In genomic region chr15:88843486-88844097, GRCm38 (mm10) we compare ENCODE assay signal across 10 mouse cellular contexts. TPM values are rescaled to one million over a fixed set of nuclear protein-coding genes. Genes with fewer than 3 reads are reported as not detected.
A peak's percentile ranks its signal among the peaks of the same experiment; 100 is the strongest.
DNase-seq lines count a peak whose midpoint lies in the region; ATAC-seq lines count a peak whose summit lies in the region.
"Had no signal": no experiment of that assay in that cellular context is flagged by ENCODE, and none has a peak within 500 bp of the region (broad histone marks: within the 10 kb centered on the region; RNA-seq: fewer than 3 reads in every experiment).

No protein-coding gene starts in this region.

- intact Hi-C loops in left cerebral cortex, postnatal 4 days (cut with DNase I) = no loop called here
- intact Hi-C loops in left cerebral cortex, postnatal 14 days (cut with DNase I) = no loop called here

- no peak overlapping the region for H3K4me3 ChIP-seq in limb, embryonic 11.5 days (ENCODE audit: low read depth, low read length)
- H3K4me3 ChIP-seq: kidney, embryonic 15.5 days had no signal

- no peaks in the 10 kb centered on the region for H3K9me3 ChIP-seq in limb, embryonic 11.5 days (ENCODE audit: control insufficient read depth, low read length)
- H3K9me3 ChIP-seq: kidney, embryonic 15.5 days had no signal

- no peaks in the 10 kb centered on the region for H3K27me3 ChIP-seq in limb, embryonic 11.5 days (ENCODE audit: control insufficient read depth, insufficient read depth, low read length)
- H3K27me3 ChIP-seq: kidney, embryonic 15.5 days had no signal

- peaks cover 21% of the 10 kb centered on the region for H3K4me1 ChIP-seq in limb, embryonic 11.5 days (ENCODE audit: control insufficient read depth, insufficient read depth, low read length)

- ATAC-seq in frontal cortex, adult (ENCODE audit: low TSS enrichment) = peak; percentile 56; the same call in 1 of the 2 replicates
- peak; percentile 61; the same call in 1 of the 2 replicates for ATAC-seq in limb, embryonic 11.5 days (ENCODE audit: insufficient number of reproducible peaks, low FRiP score, low TSS enrichment, low read depth)
- no peak; the same call in 1 of the 2 replicates for ATAC-seq in granulocyte monocyte progenitor cell, adult 5-6 weeks (replicated peaks; ENCODE audit: poor library complexity, severe bottlenecking)

- WGBS in limb, embryonic 11.5 days = 40% methylated on average over 7 of the region's 8 CpGs

- H3K4me2 ChIP-seq in limb, embryonic 11.5 days (ENCODE audit: low read depth, severe bottlenecking) = no peak overlapping the region
- H3K4me2 ChIP-seq: kidney, embryonic 15.5 days had no signal

- H3K36me3 ChIP-seq in limb, embryonic 11.5 days (ENCODE audit: control insufficient read depth, insufficient read depth, low read length) = no peaks in the 10 kb centered on the region
- H3K36me3 ChIP-seq: kidney, embryonic 15.5 days had no signal

- H3K9ac ChIP-seq in limb, embryonic 11.5 days (ENCODE audit: low read length) = no peak overlapping the region
- H3K9ac ChIP-seq: kidney, embryonic 15.5 days had no signal

- H3K27ac ChIP-seq in limb, embryonic 11.5 days (replicated peaks; ENCODE audit: low read depth, low read length) = peak overlapping the region; percentile 30
- H3K27ac ChIP-seq: kidney, embryonic 15.5 days had no signal

- no peak for DNase-seq in frontal cortex, postnatal 14 days (ENCODE audit: low spot score in 2 of 2)
- peak; percentile 66 for DNase-seq in left cerebral cortex, postnatal 4 days
- no peak for DNase-seq in left cerebral cortex, postnatal 14 days (ENCODE audit: low spot score in 2 of 2)
- peak; percentile 93 for DNase-seq in brain, adult 2 months (ENCODE audit: low read depth, low spot score)
- peak; percentile 68 for DNase-seq in limb, embryonic 11.5 days (ENCODE audit: low spot score)
- DNase-seq in cerebellum, adult 9-11 months = no peak
- DNase-seq: cerebellum, adult 2 months had no signal

RNA-seq across cellular contexts. Expression of gene Pim3, which starts 18.4 kb away (rescaled TPM):
- total RNA-seq in left cerebral cortex, postnatal 4 days (2021) = 10 to 100 TPM; 44.6 to 49.3 TPM
- 10 to 100 TPM; 37.3 to 40.4 TPM for total RNA-seq in left cerebral cortex, postnatal 14 days (2021)
- 34.5 and 43.9 TPM in 2 replicates for polyA plus RNA-seq in limb, embryonic 11.5 days (2014; fragmentation: Nextera tagmentation; extraction: Ambion mirVana)
- total RNA-seq in granulocyte monocyte progenitor cell, adult 5-6 weeks (2014; fragmentation: Nextera tagmentation) = 13.8 and 14.6 TPM in 2 replicates
- total RNA-seq in granulocyte monocyte progenitor cell, adult 5-6 weeks (2017) = 13.0 and 21.3 TPM in 2 replicates

RNA-seq across cellular contexts. Expression of gene Creld2, which starts 24.1 kb away (rescaled TPM):
- total RNA-seq in left cerebral cortex, postnatal 4 days (2021) = 10 to 100 TPM; 26.2 to 35.6 TPM
- total RNA-seq in left cerebral cortex, postnatal 14 days (2021) = 10 to 100 TPM; 18.9 to 21.4 TPM
- 94.3 and 94.9 TPM in 2 replicates for polyA plus RNA-seq in limb, embryonic 11.5 days (2014; fragmentation: Nextera tagmentation; extraction: Ambion mirVana)
- 72.9 and 76.0 TPM in 2 replicates for total RNA-seq in granulocyte monocyte progenitor cell, adult 5-6 weeks (2014; fragmentation: Nextera tagmentation)
- total RNA-seq in granulocyte monocyte progenitor cell, adult 5-6 weeks (2017) = 138 and 139 TPM in 2 replicates

RNA-seq across cellular contexts. Expression of gene Alg12, which starts 24.5 kb away (rescaled TPM):
- 10 to 100 TPM; 10.1 to 11.5 TPM for total RNA-seq in left cerebral cortex, postnatal 4 days (2021)
- total RNA-seq in left cerebral cortex, postnatal 14 days (2021) = 10 to 100 TPM; 10.3 to 12.3 TPM
- polyA plus RNA-seq in limb, embryonic 11.5 days (2014; fragmentation: Nextera tagmentation; extraction: Ambion mirVana) = 11.5 and 12.0 TPM in 2 replicates
- 12.9 and 14.2 TPM in 2 replicates for total RNA-seq in granulocyte monocyte progenitor cell, adult 5-6 weeks (2014; fragmentation: Nextera tagmentation)
- total RNA-seq in granulocyte monocyte progenitor cell, adult 5-6 weeks (2017) = 3.5 and 11.6 TPM in 2 replicates

Comparison
In these comparisons a context has a peak if more than half of its experiments do, and no peak if none do; other contexts are left out.
1. DNase-seq: peak in left cerebral cortex, postnatal 4 days (single experiment), brain, adult 2 months (single experiment) and limb, embryonic 11.5 days (single experiment); none in frontal cortex, postnatal 14 days (0 of 2), left cerebral cortex, postnatal 14 days (0 of 2) and cerebellum, adult 9-11 months (single experiment).